Mouse (Mus musculus): ENCODE measurements around the gene Srp54a.
"Not testable (repeated sequence)": the region's sequence is repeated elsewhere in the genome, so short reads cannot be mapped to it uniquely, and the experiment has no call there.

- not testable (repeated sequence) for TF ChIP-seq POLR2A (IDR thresholded peaks at IDR 0.05; ENCODE audit: low read depth, low read length); CTCF (IDR thresholded peaks at IDR 0.05; ENCODE audit: extremely low read depth, insufficient read depth, insufficient read length, insufficient replicate concordance)
These were observed 75.4 kb downstream of the Srp54a start for GRCm38 (mm10) chr12:55155449-55155783.
